Mouse (Mus musculus): ENCODE data around the gene Olfr585.

The Olfr585 gene

GRCm38 (mm10) chr7:103097420-103097819 is at the start of gene Olfr585:
Olfr585 (plus strand) TSS chr7:103097720.
- DNase-seq = no peak

GRCm38 (mm10) chr7:103051000-103051399 is 46.5 kb upstream of the Olfr585 start, which contains the start of gene Olfr583:
Olfr583 (plus strand) TSS chr7:103051300.
- DNase-seq = no peak

- DNase-seq = no peak
These were observed 15.9 kb upstream of the Olfr585 start, which contains the start of gene Olfr584 for GRCm38 (mm10) chr7:103081585-103081984. Olfr584 (plus strand) TSS chr7:103081885.

- DNase-seq = peak; percentile 3
These were observed 21.9 kb downstream of the Olfr585 start for GRCm38 (mm10) chr7:103119406-103119805.

DNA sequence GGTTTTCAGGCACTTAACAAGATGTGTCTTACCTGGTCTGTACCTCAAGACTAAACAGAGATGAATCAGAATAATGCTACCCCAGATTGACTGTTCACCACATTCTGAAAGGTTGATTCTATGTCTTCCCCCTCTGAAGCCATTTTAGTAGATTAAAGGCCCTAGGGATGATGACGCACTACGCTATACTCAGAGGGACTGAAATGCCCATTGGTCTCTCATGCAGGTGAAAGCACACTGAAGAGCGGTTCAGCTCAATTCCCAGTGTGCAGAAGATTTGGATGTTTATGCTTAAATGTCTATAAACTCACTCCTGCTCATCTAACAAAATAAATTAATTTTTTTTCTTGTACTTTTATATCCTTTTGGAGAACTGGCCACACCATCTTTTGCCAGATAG is 28.0 kb downstream of the Olfr585 start, which contains the start of gene Olfr586:
TSS of gene Olfr586 (minus strand) at position 101 of the 400 bp plus-strand sequence.
- DNase-seq = no peak

DNA sequence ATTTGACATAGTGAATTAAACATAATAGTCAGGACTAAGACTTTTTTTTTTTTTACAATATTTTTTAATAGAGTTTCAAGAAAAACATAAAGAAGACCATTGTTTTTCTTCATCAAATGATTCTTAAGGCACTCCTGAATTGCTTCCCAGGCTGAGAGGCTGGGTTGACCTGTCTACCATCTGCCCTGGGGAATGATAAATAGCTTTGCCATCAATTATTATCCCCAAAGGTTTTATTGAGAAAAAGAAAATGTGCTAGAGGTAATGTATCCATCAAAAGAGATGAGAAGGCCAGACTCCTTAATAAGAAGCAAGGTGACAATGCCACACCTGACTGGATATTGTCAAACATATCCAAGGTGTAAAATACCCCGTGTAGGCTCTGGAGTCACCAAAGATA is 43.1 kb downstream of the Olfr585 start, which contains the start of gene Olfr588-ps1:
TSS of gene Olfr588-ps1 (plus strand) at position 301 of the 400 bp plus-strand sequence.
- DNase-seq = no peak

All from right cerebral cortex, postnatal 4 days (tissue).